Mouse (Mus musculus) embryonic fibroblast, embryonic 13.5 days (primary cell): ENCODE results near the gene Slc38a11.

Experiments
- CTCF ChIP-seq: IDR thresholded peaks from 2 replicates; pipeline ENCODE4 v1.5.1; 2011; ENCODE audit warnings: mild to moderate bottlenecking, control low read depth, low read length, moderate library complexity, borderline replicate concordance; ENCODE audit not compliant: insufficient read depth
- POLR2A ChIP-seq: IDR thresholded peaks from 2 replicates; pipeline ENCODE4 v1.6.1; 2011; ENCODE audit warnings: low read depth, mild to moderate bottlenecking, control low read depth, low read length, moderate library complexity

DNA sequence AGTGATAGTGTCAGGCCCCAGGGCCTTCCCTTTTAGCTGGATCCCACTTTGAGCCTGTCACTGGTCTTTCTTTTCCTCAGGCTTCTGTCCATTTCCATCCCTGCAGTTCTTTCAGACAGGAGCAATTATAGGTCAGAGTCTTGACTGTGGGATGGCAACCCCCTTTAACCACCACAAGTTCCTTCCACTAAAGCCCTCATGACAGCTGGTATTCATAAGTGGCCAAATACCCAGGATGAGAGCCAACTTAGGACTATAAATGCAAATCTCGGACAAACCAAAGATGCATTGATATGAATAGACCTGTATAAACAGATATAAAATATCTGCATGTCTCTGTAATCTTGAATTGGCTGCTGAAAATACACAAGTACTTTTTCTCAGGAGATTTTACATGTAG, 75.1 kb downstream of the Slc38a11 start:
- no peak for TF ChIP-seq CTCF
- TF ChIP-seq POLR2A = no peak
